Mouse (Mus musculus) midbrain, postnatal 0 days (tissue): ENCODE data around the gene Cyth4. TPM values are rescaled to one million over a fixed set of nuclear protein-coding genes. Genes with fewer than 3 reads are reported as not detected.

Source experiments
- ATAC-seq: fragments of 200-750 bp; cut with Nextera tagmentation; 2 replicates; pipeline ENCODE4 v1.8.0; 2017; ENCODE audit warnings: moderate number of reproducible peaks, mild to moderate bottlenecking, moderate TSS enrichment, moderate library complexity; ENCODE audit not compliant: low FRiP score
- DNase-seq: peaks from one replicate; pipeline ENCODE4 v3.0.0-alpha.2; 2015; ENCODE audit warnings: low spot score
- H3K27ac ChIP-seq: fragments of 300-500 bp; sonication (generic); 2 replicates; pipeline ENCODE4 v1.5.1; 2014; ENCODE audit warnings: low read depth, mild to moderate bottlenecking, low read length, mixed read lengths
- H3K27me3 ChIP-seq: fragments of 300-500 bp; sonication (generic); 2 replicates; pipeline ENCODE4 v1.6.1; 2014; ENCODE audit warnings: low read length, control low read depth, mixed read lengths; ENCODE audit not compliant: insufficient read depth
- H3K36me3 ChIP-seq: fragments of 300-500 bp; sonication (generic); 2 replicates; pipeline ENCODE4 v1.6.1; 2014; ENCODE audit warnings: low read length, control low read depth, mixed read lengths; ENCODE audit not compliant: insufficient read depth
- H3K4me1 ChIP-seq: fragments of 300-500 bp; sonication (generic); 2 replicates; pipeline ENCODE4 v1.6.1; 2014; ENCODE audit warnings: mild to moderate bottlenecking, control low read depth, antibody characterized with exemption, low read length, mixed read lengths; ENCODE audit not compliant: insufficient read depth
- H3K4me2 ChIP-seq: fragments of 300-500 bp; sonication (generic); 2 replicates; pipeline ENCODE4 v1.6.1; 2014; ENCODE audit warnings: low read depth, mild to moderate bottlenecking, low read length, mixed read lengths; ENCODE audit not compliant: poor library complexity, severe bottlenecking
- H3K4me3 ChIP-seq: fragments of 300-500 bp; sonication (generic); 2 replicates; pipeline ENCODE4 v1.5.1; 2014; ENCODE audit warnings: low read depth, mild to moderate bottlenecking, low read length, moderate library complexity
- H3K9ac ChIP-seq: fragments of 300-500 bp; sonication (generic); replicated peaks from 2 replicates; pipeline ENCODE4 v1.6.1; 2014; ENCODE audit warnings: mild to moderate bottlenecking, low read length, moderate library complexity, mixed read lengths; ENCODE audit not compliant: poor library complexity, severe bottlenecking
- H3K9me3 ChIP-seq: fragments of 300-500 bp; sonication (generic); 2 replicates; pipeline ENCODE4 v1.6.1; 2016; ENCODE audit warnings: low read length, control low read depth
- CTCF ChIP-seq: IDR thresholded peaks from 2 replicates; pipeline ENCODE4 v1.5.1; 2016; ENCODE audit warnings: antibody characterized with exemption, mild to moderate bottlenecking
- WGBS: fragments of 180-500 bp; shearing (Covaris S2); extraction: QIAGEN DNeasy Blood & Tissue Kit; methylation state at CpG from one replicate; pipeline ENCODE4 v1.1.7; 2014; 5-methylcytosine and 5-hydroxymethylcytosine counted together
- polyA plus RNA-seq: library from polyadenylated mRNA; unstranded; fragments of >200 nt; fragmentation: Nextera tagmentation; extraction: Ambion mirVana; gene quantifications from 2 replicates; pipeline ENCODE4 v1.2.1, GENCODE M21; 2015
- total RNA-seq: library from RNA; depleted of rRNA; stranded (reverse); fragments of >200 nt; gene quantifications from 2 replicates; pipeline ENCODE4 v1.2.3, GENCODE M21; 2014

The Cyth4 gene
- total and polyA plus RNA-seq, 2 experiments from 2014 or later: 4.5 to 7.2 TPM

- no peak for DNase-seq
- Histone ChIP-seq H3K36me3 (no peaks in the 10 kb centered on the region), H3K4me2 (no peak overlapping the region), H3K9ac (no peak overlapping the region), H3K4me3 (no peak overlapping the region), H3K27me3 (no peaks in the 10 kb centered on the region), H3K27ac (no peak overlapping the region), H3K9me3 (no peaks in the 10 kb centered on the region), H3K4me1 (no peaks in the 10 kb centered on the region)
- 76% methylated on average over 11 of the region's 11 CpGs for WGBS
- ATAC-seq: no peak
- no peak for TF ChIP-seq CTCF
These were observed 31.9 kb upstream of the Cyth4 start for GRCm38 (mm10) chr15:78564764-78565435.

GRCm38 (mm10) chr15:78567608-78568120 lies 29.2 kb upstream of the Cyth4 start:
- ATAC-seq (no peak), DNase-seq (no peak)
- TF ChIP-seq CTCF: no peak
- 69% methylated on average over 9 of the region's 9 CpGs for WGBS
- Histone ChIP-seq H3K4me1 (no peaks in the 10 kb centered on the region), H3K4me2 (no peak overlapping the region), H3K9ac (no peak overlapping the region), H3K27ac (no peak overlapping the region), H3K9me3 (no peaks in the 10 kb centered on the region), H3K36me3 (no peaks in the 10 kb centered on the region), H3K27me3 (no peaks in the 10 kb centered on the region), H3K4me3 (no peak overlapping the region)

- ATAC-seq (no peak), DNase-seq (no peak)
- Histone ChIP-seq H3K27me3 (no peaks in the 10 kb centered on the region), H3K4me1 (no peaks in the 10 kb centered on the region), H3K4me3 (no peak overlapping the region), H3K36me3 (no peaks in the 10 kb centered on the region), H3K9me3 (no peaks in the 10 kb centered on the region), H3K27ac (no peak overlapping the region), H3K9ac (no peak overlapping the region), H3K4me2 (no peak overlapping the region)
- no peak for TF ChIP-seq CTCF
- 91% methylated on average over 5 of the region's 5 CpGs for WGBS
These were observed 26.7 kb upstream of the Cyth4 start for GRCm38 (mm10) chr15:78570170-78570569.

- DNase-seq (no peak), ATAC-seq (no peak)
- no peaks in the 10 kb centered on the region for H3K9me3 ChIP-seq
- no peak overlapping the region for H3K4me3 ChIP-seq
- 77% methylated on average over 16 of the region's 16 CpGs for WGBS
- no peak overlapping the region for H3K27ac ChIP-seq
- no peak overlapping the region for H3K9ac ChIP-seq
- no peaks in the 10 kb centered on the region for H3K4me1 ChIP-seq
- TF ChIP-seq CTCF: no peak
- H3K27me3 ChIP-seq: no peaks in the 10 kb centered on the region
- H3K4me2 ChIP-seq: no peak overlapping the region
- H3K36me3 ChIP-seq: no peaks in the 10 kb centered on the region
These were observed 25.1 kb upstream of the Cyth4 start for GRCm38 (mm10) chr15:78571554-78572269.

- no peaks in the 10 kb centered on the region for H3K9me3 ChIP-seq
- no peaks in the 10 kb centered on the region for H3K27me3 ChIP-seq
- no peak overlapping the region for H3K4me3 ChIP-seq
- DNase-seq (no peak), ATAC-seq (no peak)
- no peak overlapping the region for H3K27ac ChIP-seq
- no peaks in the 10 kb centered on the region for H3K36me3 ChIP-seq
- H3K4me1 ChIP-seq: no peaks in the 10 kb centered on the region
- 88% methylated on average over 5 of the region's 5 CpGs for WGBS
- no peak overlapping the region for H3K9ac ChIP-seq
- no peak for TF ChIP-seq CTCF
- no peak overlapping the region for H3K4me2 ChIP-seq
These were observed 24.6 kb upstream of the Cyth4 start for GRCm38 (mm10) chr15:78572270-78572600.

- Histone ChIP-seq H3K9me3 (no peaks in the 10 kb centered on the region), H3K9ac (no peak within 1 kb of the TSS), H3K4me3 (no peak within 1 kb of the TSS), H3K27me3 (no peaks in the 10 kb centered on the region), H3K27ac (no peak within 1 kb of the TSS), H3K36me3 (no peaks in the 10 kb centered on the region), H3K4me2 (no peak within 1 kb of the TSS), H3K4me1 (no peaks in the 10 kb centered on the region)
- ATAC-seq (no peak), DNase-seq (no peak)
- no peak for TF ChIP-seq CTCF
- WGBS: 82% methylated on average over 8 of the region's 8 CpGs
These were observed 24.0 kb upstream of the Cyth4 start, which contains the start of gene Rac2 for GRCm38 (mm10) chr15:78572658-78573397. TSS of gene Rac2 (minus strand) at chr15:78572783.
